Mouse (Mus musculus) megakaryocyte, embryonic 14.5 days (primary cell): Measurements from ENCODE around the gene Rnf213. TPM values are rescaled to one million over a fixed set of nuclear protein-coding genes. Genes with fewer than 3 reads are reported as not detected.

Experiments used
- H3K27me3 ChIP-seq: replicated peaks from 2 replicates; pipeline ENCODE3; 2012; ENCODE audit warnings: inconsistent platforms
- H3K36me3 ChIP-seq: replicated peaks from 2 replicates; pipeline ENCODE3; 2012; ENCODE audit warnings: low read length, inconsistent platforms, mixed read lengths
- H3K4me1 ChIP-seq: 2 replicates; pipeline ENCODE4 v1.6.1; 2012; ENCODE audit warnings: inconsistent platforms
- H3K4me3 ChIP-seq: replicated peaks from 2 replicates; pipeline ENCODE3; 2012; ENCODE audit warnings: moderate library complexity, mild to moderate bottlenecking, inconsistent platforms
- H3K9me3 ChIP-seq: 2 replicates; pipeline ENCODE4 v1.6.1; 2012; ENCODE audit warnings: inconsistent platforms
- FLI1 ChIP-seq: IDR thresholded peaks from 2 replicates; pipeline ENCODE4 v1.6.1; 2012; ENCODE audit warnings: low read length, inconsistent platforms, mixed read lengths
- GATA1 ChIP-seq: IDR thresholded peaks from 3 replicates; pipeline ENCODE4 v1.6.1; 2012; ENCODE audit warnings: mixed read lengths, low read length, inconsistent platforms, borderline replicate concordance
- polyA plus RNA-seq: library from polyadenylated mRNA; stranded (reverse); fragments of >175 nt; gene quantifications from 2 replicates; pipeline ENCODE4 v1.2.3, GENCODE M21; 2012; ENCODE audit warnings: low replicate concordance; ENCODE audit not compliant: insufficient read depth

Gene Rnf213
- polyA plus RNA-seq, 1 experiment, result 1.2 TPM

DNA sequence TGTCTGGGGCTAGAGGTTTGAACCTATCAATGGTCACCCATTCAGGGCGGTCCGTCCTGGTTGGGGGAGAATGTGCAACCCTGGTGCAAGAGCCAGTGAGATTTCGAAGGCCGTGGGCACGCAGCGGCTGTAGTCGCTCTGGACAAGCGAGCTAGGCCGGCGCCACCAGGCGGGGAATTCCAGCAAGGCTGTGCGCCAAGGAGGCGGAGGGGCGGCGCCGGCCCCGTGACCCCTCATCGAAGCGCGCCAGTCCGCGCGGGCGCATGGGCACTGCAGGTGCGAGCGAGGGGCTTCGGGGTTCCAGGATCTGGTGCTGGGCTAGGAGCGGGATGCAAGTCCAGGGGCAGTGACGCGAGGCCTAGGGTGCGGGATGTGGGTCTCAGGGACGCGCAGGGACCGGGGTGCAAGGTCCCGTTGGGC, 3.0 kb upstream of the Rnf213 start:
- TF ChIP-seq GATA1 (no peak), FLI1 (no peak)
- Histone ChIP-seq H3K9me3 (no peaks in the 10 kb centered on the region), H3K4me1 (peaks cover 60% of the 10 kb centered on the region), H3K36me3 (peaks cover under 1% of the 10 kb centered on the region), H3K4me3 (peak overlapping the region; percentile 96), H3K27me3 (peaks cover 31% of the 10 kb centered on the region)

- H3K36me3 ChIP-seq, result peaks cover 6% of the 10 kb centered on the region
- peaks cover 61% of the 10 kb centered on the region for H3K4me1 ChIP-seq
- no peaks in the 10 kb centered on the region for H3K9me3 ChIP-seq
- peaks cover 31% of the 10 kb centered on the region for H3K27me3 ChIP-seq
- H3K4me3 ChIP-seq, result peak overlapping the region; percentile 96
- TF ChIP-seq FLI1 (no peak), GATA1 (no peak)
Measured at GRCm38 (mm10) chr11:119390271-119391231, 2.3 kb upstream of the Rnf213 start.

DNA sequence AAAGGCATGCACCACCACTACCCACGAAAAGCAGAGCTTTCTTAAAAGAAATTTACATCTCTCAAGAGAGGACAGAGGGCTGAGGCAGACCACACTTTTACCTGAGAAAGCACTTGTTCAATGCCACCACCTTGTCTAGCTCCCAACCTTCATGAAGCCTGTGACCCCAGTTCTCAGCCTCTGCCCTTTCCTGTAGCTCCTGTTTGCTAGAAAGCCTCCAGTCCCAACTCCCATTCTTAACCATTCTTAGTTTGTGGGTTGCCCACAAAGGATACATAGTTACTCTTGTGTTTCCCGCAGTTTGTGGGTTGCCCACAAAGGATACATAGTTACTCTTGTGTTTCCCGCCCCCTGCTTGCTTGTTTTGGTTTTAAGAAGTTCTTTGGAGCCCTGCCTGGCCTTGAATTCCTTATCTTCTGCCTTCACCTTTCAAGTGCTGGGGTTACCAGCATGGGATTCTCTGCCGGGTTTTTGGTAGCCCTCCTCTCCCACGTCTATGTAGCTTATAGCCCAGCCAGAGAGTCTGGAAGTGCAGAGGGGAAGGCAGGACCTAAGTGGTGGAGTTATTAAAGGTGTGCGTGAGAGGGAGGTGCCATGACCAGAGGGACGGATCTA, 1.4 kb upstream of the Rnf213 start:
- Histone ChIP-seq H3K4me1 (peaks cover 68% of the 10 kb centered on the region), H3K9me3 (no peaks in the 10 kb centered on the region), H3K4me3 (peak overlapping the region; percentile 96), H3K36me3 (peaks cover 14% of the 10 kb centered on the region), H3K27me3 (peaks cover 35% of the 10 kb centered on the region)
- no peak for TF ChIP-seq GATA1
- TF ChIP-seq FLI1, result no peak

DNA sequence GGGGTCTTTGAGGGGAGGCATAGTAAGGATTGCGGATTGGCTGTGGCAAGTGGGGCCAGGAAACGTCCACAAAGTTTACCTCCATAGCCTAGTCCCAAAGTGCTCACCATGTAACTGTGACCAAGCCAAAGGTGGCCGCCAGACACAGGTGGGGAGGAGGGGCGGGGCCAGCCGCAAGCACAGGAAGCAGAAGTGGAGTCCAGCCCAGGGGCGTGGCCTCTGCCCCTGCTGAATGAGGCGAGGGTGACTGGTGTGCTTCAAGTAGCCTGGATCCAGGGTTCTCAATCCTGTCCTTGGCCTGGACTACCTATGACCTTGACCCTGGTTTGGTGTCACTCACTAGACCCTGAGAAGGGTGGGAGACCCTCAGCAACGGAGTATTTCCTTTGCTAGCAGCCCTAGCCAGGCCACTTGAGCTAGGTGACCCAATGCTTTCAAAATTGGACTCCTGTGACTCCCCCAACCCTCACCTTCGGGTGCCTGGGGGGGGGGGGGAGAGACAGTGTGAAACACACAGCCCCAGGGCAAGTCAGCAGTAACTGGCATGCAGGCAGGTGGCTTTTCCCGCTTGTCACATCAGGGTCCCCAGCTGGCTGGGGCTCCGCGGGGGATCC, 792 bp upstream of the Rnf213 start:
- Histone ChIP-seq H3K36me3 (peaks cover 18% of the 10 kb centered on the region), H3K27me3 (peaks cover 35% of the 10 kb centered on the region), H3K4me3 (peak overlapping the region; percentile 96), H3K9me3 (no peaks in the 10 kb centered on the region), H3K4me1 (peaks cover 72% of the 10 kb centered on the region)
- TF ChIP-seq GATA1 (no peak), FLI1 (no peak)

- TF ChIP-seq FLI1 (no peak), GATA1 (no peak)
- Histone ChIP-seq H3K36me3 (peaks cover 22% of the 10 kb centered on the region), H3K4me1 (peaks cover 63% of the 10 kb centered on the region), H3K4me3 (peak overlapping the region; percentile 96), H3K9me3 (no peaks in the 10 kb centered on the region), H3K27me3 (peaks cover 26% of the 10 kb centered on the region)
Measured at GRCm38 (mm10) chr11:119393483-119393804, 544 bp downstream of the Rnf213 start.

DNA sequence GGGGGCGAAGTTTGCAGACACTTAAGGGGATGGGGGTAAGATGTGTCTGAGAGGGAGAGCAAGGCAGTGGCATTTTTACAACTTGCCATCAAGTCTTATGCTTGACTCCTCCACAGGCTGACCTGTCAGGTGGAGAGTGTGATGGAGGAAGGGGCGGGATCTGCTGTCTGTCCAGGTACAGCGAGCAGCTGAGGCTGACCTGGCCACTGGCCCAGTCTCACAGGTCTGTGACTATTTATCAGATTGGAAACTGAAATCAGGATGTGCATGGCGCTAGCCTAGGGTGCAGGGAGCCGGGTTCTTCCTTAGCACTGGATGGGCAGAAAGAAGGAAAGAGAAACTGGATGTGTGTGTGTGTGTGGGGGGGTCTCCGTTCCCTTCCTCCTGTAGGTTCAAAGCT, 1.3 kb downstream of the Rnf213 start:
- Histone ChIP-seq H3K36me3 (peaks cover 22% of the 10 kb centered on the region), H3K4me1 (peaks cover 63% of the 10 kb centered on the region), H3K27me3 (peaks cover 19% of the 10 kb centered on the region), H3K4me3 (peak overlapping the region; percentile 96), H3K9me3 (no peaks in the 10 kb centered on the region)
- TF ChIP-seq GATA1 (no peak), FLI1 (no peak)

DNA sequence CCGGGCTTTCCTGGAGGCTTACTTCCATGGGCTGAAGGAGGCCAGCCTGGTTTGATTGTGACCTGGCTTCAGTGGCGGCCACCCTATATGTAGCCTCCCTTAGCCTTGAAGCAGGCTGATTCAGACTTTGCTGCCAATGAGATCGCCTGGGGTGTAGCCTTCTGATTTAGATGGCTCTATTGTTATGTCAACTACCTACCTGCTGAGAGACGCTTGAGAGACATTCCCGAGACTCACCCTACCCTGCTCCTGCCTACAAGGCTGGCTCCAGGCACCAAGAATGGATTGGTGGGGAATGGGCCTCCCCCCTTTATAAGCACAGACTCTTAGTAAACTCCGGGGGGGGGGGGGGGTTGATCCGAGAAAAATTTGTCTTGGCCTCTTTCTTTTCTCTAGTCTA, 2.5 kb downstream of the Rnf213 start:
- TF ChIP-seq GATA1 (no peak), FLI1 (no peak)
- peaks cover 13% of the 10 kb centered on the region for H3K27me3 ChIP-seq

DNA sequence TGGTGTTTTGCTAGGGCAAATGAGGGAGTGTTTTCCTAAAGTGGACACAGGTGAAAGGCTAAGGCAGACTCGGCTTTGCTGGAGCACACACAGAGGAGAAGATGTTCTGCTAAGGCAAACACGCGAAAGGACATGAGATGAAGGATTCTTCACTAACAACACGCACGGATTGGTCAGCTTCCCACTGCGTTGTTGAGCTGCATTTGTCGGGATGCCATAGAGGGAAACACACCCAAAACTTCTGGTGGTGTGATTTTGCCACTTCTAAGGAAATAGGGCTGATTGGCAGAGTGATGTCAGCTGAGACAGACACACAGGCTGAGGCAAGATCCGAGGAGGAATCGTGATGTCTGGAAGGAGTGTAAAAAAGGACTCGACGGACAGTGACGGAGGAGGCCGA, 3.0 kb downstream of the Rnf213 start:
- Histone ChIP-seq H3K27me3 (peaks cover 13% of the 10 kb centered on the region), H3K4me1 (peaks cover 54% of the 10 kb centered on the region), H3K9me3 (no peaks in the 10 kb centered on the region), H3K36me3 (peaks cover 28% of the 10 kb centered on the region), H3K4me3 (no peak overlapping the region)
- TF ChIP-seq FLI1, result no peak
- no peak for TF ChIP-seq GATA1

More for the DNA sequence above, 2.5 kb downstream of the Rnf213 start:
- peaks cover 57% of the 10 kb centered on the region for H3K4me1 ChIP-seq
- H3K9me3 ChIP-seq, result no peaks in the 10 kb centered on the region
- H3K4me3 ChIP-seq, result peak overlapping the region; percentile 44
- peaks cover 28% of the 10 kb centered on the region for H3K36me3 ChIP-seq

GRCm38 (mm10) chr11:119396461-119396860, 3.6 kb downstream of the Rnf213 start:
- peaks cover 49% of the 10 kb centered on the region for H3K4me1 ChIP-seq

More at GRCm38 (mm10) chr11:119396461-119396860, 3.6 kb downstream of the Rnf213 start:
- TF ChIP-seq GATA1 (no peak), FLI1 (no peak)
- Histone ChIP-seq H3K9me3 (no peaks in the 10 kb centered on the region), H3K27me3 (peaks cover 13% of the 10 kb centered on the region), H3K4me3 (no peak overlapping the region), H3K36me3 (peaks cover 28% of the 10 kb centered on the region)
